Mouse (Mus musculus) cerebellum, adult 2 months (tissue): Measurements from ENCODE around the gene Gm36079.
"Not testable (repeated sequence)": the region's sequence is repeated elsewhere in the genome, so short reads cannot be mapped to it uniquely, and the experiment has no call there.

Experiments used
- CTCF ChIP-seq: fragments of 200-500 bp; IDR thresholded peaks from 2 replicates; pipeline ENCODE4 v1.5.1; 2011; ENCODE audit warnings: low read depth, mild to moderate bottlenecking, control low read depth, low read length, moderate library complexity, borderline replicate concordance; ENCODE audit not compliant: insufficient read depth
- POLR2A ChIP-seq: fragments of 200-500 bp; IDR thresholded peaks from 2 replicates; pipeline ENCODE4 v1.6.1; 2011; ENCODE audit warnings: low read length, control low read depth, borderline replicate concordance; ENCODE audit not compliant: insufficient read depth

- TF ChIP-seq POLR2A, CTCF: not testable (repeated sequence)
Observed at GRCm38 (mm10) chr13:120025004-120025403, 1.8 kb downstream of the Gm36079 start.
